Mouse (Mus musculus) ovary, postnatal 14 days (tissue): ENCODE data around the gene Clasp1.

Experiments used
- DNase-seq: peaks from one replicate; pipeline ENCODE4 v3.0.0; 2022; ENCODE audit warnings: low spot score

Gene Clasp1

DNA sequence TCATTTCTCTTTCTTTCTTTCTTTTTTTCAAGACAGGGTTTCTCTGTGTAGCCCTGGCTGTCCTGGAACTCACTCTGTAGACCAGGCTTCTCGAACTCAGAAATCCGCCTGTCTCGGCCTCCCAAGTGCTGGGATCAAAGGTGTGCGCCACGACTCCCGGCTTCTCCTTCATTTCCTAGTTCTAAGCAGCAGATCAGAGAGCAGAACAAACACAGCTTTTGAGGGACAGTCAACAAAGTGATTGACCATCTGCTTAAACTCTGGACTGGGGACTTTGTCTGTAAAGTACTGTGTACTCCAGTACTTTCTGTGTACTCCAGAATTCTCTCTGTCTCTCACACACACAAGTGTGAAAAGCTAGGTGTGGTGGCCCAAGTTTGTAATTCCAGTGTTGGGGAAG lies 14.1 kb downstream of the Clasp1 start:
- no peak for DNase-seq

DNA sequence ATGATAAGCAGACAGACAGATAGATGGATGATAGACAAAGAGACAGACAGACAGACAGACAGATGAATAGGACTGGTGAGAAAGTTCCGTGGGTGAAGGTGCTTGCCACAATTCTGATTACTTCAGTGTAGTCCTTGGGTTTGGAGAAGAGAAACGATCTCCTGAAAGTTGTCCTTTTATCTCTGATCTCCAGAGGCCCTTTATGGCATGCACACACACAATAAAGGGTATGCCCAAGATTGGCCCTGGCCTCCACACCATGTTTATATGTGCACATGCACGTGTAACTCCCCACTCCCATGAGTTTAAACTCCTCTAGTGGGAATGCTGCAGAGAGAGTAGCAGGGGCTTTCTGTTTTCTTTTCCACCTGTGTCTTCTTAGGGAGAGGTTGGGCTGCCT lies 14.6 kb downstream of the Clasp1 start:
- DNase-seq: no peak

DNA sequence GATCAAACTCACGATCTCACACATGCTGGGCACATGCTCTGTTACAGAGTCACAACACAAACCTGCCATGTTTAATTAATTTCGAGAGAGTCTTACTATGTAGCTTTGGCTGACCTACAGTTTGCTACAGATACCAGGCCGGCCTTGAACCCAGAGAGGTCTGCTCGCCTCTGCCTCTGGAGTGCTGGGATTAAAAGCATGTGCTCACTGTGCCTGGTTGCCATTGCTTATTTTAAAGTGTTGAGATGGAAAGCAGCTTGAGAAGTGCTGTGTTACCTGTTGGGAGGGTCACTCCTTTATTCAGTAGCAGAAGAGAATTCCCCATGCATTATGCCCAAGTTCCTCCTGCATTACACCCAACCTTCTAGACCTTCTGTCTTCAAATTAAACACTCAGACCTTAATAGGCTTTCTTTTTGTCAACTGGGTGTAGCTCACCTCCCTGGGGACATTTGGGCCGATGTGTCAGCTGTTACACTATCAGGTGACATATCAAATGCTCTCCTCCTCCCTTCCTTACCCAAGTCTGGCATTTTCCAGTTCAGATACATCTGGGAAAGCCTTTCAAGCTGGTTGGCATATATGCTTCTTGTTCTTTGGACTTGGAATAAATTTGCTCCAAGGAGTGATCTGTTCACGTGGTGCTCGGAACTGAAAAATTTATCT lies 18.9 kb downstream of the Clasp1 start:
- no peak for DNase-seq

DNA sequence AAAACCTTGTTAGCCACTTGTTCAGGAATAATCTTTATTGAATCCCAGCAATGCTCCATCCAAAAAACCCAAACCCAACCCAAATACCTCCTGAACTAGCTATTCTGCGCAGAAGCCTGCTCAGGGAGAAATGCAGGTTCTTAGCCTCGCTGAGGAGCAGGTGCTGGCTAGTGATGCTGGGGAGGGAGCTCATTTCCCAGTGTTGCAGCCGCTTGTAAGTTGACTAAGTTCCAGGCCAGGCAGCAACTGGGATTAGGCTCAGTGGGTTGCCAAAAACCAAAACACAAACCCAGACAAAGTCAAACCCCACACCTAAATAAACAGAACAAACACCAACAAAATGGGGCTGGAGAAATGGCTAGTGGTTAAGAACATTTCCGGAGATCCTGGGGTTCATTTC lies 20.4 kb downstream of the Clasp1 start:
- no peak for DNase-seq

DNA sequence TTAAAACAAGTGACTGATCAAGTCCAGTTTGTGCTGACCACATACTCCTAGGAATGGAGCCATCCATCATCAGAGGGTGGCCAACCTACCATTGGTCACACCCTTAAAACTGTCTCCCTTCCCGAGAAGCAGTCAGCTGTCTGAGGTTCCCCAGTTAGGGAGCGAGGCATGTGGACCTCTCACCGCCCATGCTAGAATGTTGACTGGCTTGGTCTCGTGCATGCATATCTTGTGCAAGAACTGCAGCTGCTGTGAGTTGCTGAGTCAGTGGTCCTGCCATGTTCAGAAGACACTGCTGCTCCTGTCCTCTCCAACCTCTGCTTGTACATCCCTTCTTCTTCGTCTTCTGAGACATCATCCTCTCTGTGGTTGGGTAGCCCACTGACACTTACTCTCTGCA lies 22.0 kb downstream of the Clasp1 start:
- no peak for DNase-seq

DNA sequence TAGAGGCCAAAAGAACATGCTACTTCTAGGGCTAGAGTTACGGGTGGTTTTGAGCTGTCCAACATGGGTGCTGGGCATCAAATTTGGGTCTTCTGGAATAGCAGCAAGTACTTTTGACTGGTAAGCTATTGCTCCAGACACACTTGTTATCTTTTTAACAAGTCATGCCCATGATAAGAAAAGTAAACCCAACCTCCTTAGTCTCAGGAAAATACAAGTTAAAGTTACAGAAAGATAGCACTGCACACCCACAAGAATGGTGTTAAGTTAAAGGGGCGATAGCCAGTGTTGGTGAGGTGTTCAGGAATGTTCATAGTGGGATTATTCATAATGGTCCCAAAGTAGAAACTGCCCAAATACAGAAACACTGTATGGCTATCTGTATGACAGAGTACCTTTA lies 24.3 kb downstream of the Clasp1 start:
- DNase-seq: no peak

DNA sequence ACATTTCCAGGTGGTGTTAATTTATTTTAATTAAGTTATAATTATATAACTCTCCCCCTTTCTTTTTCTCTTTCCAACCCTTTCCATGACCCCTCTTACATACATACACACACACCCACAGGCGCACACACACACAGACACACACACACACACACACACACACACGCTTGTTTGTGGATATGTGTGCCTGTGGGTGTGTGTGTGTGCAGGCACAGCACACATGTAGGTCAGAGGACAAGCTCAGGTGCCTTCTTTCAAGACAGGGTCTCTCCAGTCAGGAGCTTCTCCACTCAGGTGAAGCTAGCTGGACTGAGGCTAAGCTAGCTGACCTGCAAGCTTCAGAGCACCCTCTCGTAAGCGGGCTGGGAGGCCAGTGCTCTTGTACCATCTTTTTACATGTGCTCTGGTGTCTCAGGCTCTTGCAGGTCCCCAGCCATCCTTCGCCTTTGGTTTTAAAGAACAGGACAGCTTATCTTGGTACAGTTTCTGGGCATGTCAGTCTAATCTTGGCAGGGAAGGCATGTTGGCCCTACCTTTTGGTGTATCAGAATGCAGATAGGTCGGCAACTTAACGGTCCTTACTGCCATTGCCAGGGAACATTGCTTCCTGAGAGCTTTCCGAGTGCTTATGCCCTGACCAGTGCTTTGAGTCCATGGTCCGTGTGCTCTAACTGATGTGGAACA lies 28.3 kb downstream of the Clasp1 start:
- no peak for DNase-seq

DNA sequence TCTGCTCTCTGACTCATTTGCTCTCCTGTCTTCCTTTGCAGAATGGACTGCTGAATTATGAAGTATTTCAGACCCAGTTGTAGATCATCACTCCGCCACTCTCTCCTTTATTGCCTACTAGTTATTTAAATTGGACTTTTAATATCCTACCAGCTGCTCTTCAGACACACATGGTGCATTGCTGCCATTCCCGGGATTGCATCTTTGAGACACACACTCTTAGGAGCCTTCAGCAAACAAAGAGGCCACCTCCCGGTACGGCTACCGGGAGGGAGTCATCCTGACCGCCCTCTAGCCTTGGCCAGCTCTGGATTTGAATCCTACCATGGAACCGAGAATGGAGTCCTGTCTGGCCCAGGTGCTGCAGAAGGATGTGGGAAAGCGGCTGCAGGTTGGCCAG lies 30.5 kb downstream of the Clasp1 start:
- no peak for DNase-seq

DNA sequence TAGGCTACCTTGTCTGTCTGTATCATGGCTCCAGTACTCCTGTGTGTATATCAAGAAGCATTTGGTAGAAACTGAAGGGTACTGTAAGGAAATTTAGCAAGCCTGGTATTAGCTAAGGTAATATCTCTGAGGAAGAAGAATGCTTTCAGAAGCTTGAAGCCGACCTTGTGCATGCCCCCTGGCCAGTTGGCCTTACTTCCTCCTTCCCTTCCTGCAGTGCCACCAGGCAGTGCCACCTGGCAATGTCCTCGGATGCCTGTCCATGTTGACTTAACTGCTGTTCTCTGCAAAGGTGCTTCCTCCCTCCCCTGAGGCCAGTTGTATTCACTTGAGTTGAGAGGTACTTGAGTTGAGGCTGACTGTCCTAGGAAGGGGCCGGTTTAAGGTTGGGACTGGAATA lies 32.3 kb downstream of the Clasp1 start:
- no peak for DNase-seq

DNA sequence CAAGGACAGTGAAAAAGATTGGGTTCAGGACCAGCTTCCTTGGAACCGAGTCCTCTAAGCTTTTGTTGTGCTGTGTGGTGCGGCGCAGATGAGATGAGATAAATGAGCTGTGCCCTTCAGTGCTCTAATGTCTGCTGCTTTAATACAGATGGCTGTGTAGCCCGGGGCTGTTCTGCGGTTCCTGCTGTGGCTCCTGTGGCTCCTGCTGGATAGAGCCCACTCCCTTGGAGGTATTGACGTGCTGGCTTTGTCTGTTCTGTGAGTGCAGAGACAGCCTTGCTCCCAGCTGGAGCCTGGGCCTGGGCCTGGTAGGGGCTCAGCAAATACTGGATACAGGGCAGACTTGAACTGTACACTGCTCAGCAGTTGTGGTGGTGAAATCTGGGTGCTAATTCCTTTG lies 34.0 kb downstream of the Clasp1 start:
- DNase-seq: no peak

DNA sequence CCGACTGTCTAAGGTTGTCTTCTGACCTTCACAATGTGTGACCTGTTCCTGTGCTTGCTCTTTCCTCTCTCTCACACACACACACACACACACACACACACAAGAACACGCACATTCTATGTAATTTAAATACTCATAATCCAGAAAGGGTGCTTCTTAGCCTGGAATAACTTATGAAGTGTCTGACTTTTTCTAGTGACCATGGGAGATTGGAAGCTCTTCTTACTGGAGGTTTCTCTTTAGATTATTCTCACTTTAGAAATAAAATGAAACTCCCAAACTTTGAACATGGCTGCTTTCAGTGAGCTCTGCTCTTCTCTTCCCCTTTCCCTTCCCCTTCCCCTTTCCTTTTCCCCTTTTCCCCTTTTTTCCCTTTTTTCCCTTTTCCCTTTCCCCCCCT lies 37.1 kb downstream of the Clasp1 start:
- DNase-seq: no peak

DNA sequence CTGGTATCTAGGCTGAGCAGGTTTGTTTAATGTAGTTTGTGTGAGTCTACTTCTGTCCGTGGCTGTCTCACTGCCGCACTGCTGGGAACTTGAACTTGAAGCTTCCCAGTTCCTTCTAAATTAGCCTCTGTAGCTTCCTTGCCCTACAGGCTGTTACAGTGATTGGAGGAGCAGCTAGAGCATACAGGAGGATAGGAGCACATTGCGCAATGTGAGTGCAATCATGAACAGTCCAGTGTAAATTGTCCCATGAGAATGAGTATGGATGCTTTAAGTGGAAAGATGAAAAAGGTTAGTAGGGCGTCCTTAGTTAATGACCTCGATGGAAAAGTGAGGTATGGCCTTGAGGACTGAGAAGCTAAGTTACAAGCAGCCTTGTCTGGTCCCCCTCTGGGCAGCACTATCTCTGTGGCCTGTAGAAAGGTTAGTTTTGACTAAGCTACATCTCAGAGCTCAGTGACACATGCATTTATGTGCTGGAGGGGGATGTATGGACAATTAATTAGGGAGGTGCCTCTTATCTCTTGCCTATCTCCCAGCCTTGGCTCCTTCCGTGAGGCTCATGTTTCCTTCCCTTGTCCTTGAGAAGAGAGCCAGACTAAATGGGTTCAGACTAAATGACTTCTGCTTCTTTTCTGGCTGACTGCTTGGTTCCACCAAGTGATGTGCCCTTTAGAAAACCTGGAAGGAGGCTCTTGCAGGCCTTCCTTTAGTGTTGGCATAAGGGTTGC lies 39.7 kb downstream of the Clasp1 start:
- DNase-seq: no peak

DNA sequence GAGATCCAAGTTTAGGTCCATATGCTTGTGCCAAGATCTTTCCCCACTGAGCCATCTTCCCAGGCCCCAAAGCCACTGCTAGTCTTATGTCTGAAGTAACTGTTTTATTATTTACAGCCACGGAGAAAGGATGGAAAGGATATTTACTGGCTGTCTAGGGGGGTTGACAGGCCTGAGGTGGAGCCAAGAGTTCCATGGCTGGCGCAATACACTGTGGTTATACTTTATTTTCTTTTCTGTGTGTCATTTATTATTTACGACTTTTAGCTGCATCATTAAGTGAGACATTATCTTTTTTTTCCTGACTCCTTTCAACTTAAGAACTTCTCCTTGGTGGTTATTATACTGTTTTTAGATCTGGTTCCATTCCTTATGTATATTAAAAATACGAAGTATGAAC lies 42.7 kb downstream of the Clasp1 start:
- DNase-seq: no peak

DNA sequence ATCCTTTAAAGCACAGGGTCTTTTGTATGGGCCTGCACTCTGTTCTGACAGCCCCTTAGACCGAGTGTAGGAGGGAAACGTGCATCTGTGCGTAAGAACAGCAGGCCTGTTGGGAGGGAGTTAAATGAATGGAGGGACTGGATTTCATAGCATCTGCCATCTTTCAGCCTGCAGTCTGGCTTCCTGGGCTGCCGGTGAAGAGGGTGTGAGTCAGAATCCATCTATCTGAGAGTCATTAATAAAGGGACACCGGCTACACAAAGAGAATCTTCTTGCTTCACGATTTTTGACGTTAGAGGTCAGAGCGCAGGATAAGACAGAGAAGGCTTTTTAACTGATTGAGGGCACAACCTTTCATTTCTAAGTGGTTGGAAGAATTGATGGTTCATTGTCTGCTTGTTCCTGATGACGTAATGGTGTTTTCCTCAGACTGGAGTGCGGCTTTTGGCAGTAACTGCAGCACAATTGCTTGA lies 46.2 kb downstream of the Clasp1 start:
- no peak for DNase-seq

DNA sequence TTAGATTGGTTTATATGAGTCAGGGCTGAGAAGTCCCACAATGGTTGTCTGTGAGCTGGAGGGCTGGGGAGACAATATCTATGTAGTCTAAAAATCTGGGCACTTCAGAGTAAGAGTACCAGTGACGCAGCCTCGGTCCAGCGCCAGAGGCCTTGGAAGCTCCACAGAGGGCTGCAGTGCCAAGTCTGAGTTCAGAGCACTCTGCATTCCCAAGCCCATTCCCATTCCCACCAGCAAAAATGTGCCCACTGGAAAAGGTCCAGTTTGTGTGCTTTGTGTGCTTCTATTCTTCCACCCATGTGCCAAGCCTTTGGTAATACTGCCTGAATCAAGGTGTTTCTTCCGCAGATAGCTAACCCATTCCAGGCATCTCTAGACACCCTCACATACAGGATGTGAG lies 49.0 kb downstream of the Clasp1 start:
- no peak for DNase-seq

DNA sequence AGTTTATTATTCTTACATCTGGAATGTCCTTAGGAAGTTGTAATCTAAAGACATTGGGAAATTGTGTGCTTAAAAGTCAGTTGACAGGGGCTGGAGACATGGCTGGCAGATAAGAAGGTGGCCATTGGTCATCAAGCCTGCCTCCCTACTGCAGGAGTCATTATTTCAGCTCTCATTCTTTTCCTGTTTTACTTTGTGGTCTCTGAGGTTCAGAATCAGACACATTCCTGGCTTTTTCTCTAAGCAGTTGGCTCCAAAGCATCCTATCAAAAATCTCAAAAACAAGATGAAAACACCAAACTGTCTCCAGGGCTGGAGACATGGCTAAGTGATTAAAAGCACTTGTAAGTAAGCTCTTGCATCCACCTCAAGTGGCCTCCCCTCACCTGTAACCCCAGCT lies 49.5 kb downstream of the Clasp1 start:
- no peak for DNase-seq

DNA sequence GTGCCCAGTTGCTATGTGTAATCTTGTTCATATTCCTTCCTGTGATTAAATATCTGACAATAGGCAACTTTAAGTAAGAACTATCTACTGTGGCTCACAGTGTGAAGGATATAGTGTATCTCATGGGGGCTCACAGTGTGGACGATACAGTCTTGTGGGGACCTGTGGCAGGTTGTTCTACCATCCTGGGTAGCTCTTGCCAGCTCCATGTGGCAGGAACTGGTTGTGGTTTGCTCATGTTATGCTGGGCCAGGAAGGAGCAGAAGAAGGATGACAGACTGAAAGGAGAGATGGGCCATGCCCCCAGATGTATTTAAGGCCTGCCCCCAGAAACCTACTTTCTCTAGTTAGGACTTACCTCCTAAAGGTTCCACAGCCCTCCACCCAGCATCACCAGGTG lies 51.7 kb downstream of the Clasp1 start:
- no peak for DNase-seq

DNA sequence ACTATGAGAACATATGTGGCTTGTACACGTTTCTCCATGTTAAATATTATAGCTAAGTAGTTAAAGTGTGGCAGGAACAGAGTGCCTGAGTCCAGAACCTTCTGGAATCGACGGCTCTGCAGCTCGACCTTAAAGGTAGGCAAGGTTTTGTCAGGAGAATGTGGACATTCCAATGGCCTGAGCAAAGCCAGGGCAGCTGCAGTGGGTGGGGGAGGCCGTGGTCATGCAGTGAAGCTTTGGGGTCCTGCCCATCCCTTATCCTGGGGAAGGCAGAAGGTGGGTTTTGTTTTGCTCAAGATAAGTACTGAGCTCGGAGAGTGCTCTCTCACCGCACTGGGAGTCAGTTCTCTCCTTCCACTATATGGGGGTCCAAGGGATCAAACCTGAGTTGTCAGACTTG lies 55.6 kb downstream of the Clasp1 start:
- no peak for DNase-seq

DNA sequence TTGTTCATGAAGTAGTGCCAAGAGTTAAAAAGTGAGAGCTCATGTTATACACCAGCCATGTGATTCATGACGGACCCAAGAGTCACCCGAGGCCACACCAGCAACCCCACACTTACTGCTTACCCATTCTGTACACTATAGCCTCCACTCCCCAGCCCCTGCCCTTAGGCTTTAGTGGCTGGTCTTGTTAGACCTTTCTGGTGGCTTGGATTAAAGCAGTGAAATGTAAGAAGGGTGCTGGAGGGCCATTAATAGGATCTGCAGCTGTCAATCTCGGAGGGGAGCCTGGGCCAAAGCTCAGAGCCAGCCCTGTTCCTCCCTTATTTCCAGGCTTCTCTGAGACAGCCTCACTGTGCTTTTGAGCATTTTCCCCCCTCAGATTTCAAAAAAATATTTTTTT lies 56.1 kb downstream of the Clasp1 start:
- DNase-seq: no peak

DNA sequence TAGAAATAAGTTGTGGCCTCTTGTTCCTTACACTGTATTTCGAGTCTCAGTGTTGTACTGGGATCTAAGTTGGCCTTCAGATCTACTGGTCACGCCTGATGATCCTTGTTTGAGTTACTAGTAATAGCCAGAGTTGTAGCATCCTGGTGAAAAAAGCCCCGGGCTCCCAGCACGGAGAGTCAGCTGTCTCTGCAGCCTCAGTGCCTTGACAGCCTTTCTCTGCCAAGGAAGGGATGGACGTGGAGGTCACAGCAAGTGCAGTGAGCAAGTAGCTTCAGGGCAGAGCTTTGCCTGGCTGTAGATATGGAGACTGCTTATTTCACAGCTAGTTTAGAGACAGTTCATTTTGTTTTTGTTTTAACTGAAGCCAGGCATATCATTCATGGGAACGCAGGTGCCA lies 56.6 kb downstream of the Clasp1 start:
- no peak for DNase-seq

DNA sequence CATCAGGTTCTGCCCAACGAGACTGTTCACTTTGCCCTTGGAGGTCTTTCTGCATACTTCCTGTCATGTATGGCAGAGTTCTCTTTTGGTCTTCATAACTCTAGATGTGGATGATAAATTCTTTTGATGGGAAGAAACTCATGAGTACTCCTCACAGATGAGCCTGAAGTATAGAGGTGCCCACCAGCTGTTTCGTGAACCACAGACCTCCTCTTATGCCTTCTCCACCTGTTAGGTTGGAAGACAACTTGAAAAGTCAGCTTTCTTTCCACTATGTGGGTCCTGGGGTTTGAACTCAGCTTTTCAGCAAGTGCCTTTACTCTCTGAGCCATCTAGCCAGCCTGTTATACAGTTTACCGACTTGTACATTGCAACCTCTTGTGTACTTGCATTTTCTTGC lies 57.1 kb downstream of the Clasp1 start:
- DNase-seq: no peak

DNA sequence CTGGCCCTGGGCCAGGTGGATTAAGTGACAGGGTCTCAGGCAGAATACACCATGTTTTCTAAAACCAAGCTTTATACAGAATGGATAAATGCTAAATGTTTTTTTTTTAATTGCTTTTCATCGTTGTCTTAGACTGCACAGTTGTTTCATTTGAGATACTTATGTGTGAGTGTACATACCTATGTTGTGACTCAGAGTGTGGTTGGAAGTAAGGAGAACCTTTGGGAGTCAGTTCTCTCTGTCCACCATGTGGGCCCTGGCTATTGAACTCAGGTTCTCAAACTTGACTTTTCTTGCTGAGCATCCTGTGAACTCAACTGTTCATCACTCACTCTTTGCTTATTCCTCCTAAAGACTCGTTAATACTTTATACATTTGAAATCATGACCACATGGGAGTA lies 58.3 kb downstream of the Clasp1 start:
- no peak for DNase-seq

DNA sequence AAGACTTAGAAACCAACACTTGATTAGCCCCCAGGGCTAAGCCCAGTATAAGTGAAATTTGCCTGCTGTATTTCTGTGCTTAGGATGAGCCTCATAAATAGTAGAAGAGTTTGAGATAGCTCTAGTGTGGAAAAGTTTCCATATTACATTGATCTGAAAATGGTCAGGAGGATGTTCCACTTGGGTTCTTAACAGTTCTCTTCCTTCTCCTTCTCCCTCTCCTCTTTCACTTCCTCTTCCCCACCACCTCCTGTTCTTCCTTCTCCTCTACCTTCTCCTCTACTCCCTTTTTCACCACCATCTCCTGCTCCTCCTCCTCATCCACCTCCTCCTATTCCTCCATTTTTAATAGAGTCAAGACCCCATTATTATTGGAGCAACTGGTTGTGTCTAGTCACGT lies 59.4 kb downstream of the Clasp1 start:
- DNase-seq: no peak
